Mouse (Mus musculus): ENCODE data around the gene 5530401A14Rik. TPM values are rescaled to one million over a fixed set of nuclear protein-coding genes. Genes with fewer than 3 reads are reported as not detected.

5530401A14Rik gene
- under 1 TPM; 0.12 to 0.23 TPM for total RNA-seq (2021)
- long read RNA-seq, experiment 1, partial matches to known transcripts = 0 of 8 reads
- long read RNA-seq, experiment 1, other reads (novel, unspliced or antisense) = 8 of 8 reads
- long read RNA-seq, experiment 2, partial matches to known transcripts = 0 of 5 reads
- long read RNA-seq, experiment 2, other reads (novel, unspliced or antisense) = 5 of 5 reads

DNA sequence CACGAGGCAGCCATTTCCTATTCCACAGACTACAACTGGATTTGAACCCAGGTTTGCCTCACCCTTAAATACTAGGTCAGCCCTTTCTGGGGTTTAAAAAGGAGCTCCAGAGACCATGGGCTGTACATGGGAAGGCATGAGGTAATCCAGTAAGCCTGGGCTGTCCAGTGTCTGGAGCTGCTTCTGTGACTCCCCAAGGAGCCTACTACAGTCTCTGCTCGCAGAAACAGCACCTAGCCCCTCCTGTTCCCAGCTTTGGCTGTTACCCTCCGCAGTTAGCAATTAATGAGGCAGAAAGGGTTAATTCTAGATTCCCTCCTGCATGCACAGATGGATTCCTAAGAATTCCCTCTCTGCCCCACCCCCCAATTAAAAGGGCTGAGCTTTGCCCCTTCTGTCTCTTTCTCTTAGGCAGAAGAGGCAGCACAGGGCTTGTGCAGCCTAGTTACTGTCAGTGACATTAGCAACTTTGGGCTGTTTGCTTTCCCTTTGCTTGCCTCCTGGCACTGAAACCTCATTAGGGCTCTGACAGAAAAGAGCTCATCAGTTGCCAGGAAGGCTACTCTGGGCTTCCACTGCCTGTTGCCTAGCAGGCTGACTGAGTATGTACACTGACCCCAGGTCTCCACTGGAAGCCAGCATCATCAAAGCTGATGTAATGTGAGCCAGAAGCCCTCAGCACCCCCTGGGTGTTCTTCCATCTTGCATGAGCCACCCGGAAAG, at the start of gene 5530401A14Rik:
TSS of gene 5530401A14Rik (plus strand) at position 424 of the 723 bp plus-strand sequence.
- peak in 1 of 2 experiments; percentile 15 for DNase-seq (ENCODE audit: low spot score in 2 of 2)

DNA sequence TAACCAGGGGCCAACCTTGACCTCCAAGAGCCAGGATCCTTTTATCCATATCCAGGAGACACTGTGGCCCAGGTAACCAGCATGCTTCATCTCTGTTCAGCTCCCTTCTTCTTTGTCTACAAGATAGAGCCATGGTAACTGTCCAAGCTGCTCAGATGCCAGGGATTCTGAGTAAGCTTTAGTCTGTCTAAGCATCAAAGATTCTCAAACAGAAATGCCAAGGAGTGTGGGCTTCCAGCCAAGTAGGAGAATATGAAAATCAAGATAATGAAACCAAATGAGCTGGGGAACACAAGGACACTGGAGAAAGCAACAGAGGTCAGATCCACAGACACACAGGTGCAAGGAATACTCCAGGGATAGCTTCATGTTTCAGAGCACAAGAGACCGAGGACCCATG, 45.7 kb upstream of the 5530401A14Rik start:
- peak; percentile 52 to 54 for DNase-seq (ENCODE audit: low spot score in 2 of 2)

DNA sequence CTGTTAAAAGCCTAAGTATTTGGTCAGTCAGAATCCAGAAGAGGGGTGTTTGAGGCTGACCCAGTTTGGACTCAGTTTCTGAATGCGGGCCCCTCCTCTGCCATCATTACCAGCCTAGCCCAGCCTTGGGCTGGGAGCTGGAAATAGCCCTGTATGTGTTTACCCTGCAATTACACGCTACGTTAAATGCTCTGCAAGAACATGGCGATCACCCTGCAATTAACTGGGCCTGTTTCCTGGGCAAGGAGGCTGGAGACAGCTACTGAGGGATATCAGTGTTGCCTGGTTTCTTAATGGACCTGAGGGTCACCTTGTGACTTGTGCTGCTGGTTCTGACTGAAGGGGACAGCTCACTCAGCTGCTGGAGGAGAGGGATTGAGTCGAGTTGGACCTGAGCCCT, 43.9 kb upstream of the 5530401A14Rik start:
- no peak for DNase-seq (ENCODE audit: low spot score in 2 of 2)

DNA sequence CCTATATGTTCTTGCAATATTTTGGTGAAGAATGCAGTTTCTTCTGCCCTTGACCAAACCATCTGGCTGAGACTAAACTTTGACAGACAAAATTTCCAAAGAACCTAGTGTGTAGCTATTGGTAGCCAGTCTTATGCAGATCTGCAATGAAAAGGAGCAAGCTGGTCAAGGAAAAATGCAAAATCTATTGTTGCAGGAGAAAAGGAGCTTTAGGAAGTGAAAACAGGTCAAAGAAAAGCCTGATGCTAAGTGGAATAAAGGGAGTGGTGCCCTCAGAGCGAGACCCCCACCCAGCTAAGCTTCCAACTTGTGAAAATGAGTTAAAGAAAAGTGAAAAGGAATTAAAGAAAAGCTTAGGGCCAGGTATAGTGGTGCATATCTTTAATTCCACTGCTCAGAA, 28.1 kb upstream of the 5530401A14Rik start:
- no peak for DNase-seq (ENCODE audit: low spot score in 2 of 2)

DNA sequence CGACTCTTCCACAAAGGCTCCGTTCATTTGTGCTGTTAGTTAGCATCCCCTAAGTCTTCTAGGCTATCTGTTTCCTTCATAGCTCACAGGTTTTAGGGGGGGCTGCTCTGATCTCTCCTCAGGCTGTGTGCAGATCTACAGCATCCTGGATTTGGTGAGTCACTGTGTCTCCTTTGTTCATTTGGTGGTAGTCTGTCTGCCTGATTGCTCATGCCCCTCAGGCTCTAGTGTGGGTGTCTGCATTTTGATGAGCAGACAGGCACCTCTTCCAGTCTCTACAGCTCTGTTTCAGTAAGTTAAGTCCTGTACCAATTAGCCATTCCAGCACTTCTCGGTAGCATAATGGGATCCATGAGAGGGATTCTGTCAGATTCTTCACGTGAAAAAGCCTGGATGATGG, 22.0 kb upstream of the 5530401A14Rik start:
- no peak for DNase-seq (ENCODE audit: low spot score in 2 of 2)

DNA sequence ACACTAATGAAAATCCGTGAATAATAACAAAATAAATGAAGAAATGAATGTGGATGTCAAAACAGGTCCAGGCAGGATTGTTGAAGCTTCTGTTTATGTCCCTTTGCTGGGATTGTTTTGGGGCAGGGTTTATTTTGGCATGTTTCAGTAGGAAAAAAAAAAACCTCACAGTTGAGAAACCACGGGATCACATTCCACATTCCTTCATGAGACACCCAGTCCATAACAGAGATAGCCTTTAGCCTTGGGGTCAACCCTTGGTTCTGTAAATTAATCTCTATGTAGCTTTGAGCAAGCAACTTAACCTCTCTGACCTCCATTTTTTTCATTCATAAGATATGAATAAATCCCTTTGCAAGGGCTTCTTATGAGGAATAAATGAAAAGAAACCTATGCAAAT, 19.5 kb upstream of the 5530401A14Rik start:
- DNase-seq (ENCODE audit: low spot score in 2 of 2) = no peak

DNA sequence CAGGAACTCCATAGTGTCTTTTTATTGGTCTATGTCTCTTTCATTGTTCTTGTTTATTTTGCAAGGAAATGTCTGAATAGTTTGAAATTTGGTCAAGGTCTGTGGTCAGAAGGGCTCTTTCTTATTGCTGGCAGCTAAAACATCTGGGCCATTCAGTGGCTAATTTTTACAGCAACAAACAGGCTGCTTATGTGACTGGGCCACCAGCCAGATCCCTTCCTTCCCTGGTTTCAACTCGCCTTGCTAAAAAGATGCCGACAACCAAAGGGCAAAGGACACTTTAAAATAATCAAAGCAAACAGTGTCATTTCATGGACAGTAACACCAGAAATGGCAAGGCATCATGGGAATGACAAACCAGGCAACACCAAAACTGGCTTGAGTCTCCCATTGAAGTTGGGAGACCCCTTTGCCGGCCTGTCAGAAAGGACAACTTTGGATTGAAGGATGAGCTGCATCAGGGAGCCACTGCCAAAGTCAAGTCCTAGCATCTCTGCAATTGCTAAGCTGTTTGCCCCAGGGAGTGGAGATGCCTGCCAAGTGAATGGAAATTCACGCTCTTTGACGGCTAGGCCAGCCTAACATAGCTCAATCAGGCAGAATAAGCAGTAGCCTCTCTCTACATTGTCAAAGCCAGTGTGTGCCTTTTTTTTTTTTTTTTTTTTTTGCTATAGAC, 15.3 kb upstream of the 5530401A14Rik start:
- DNase-seq (ENCODE audit: low spot score in 2 of 2) = no peak

DNA sequence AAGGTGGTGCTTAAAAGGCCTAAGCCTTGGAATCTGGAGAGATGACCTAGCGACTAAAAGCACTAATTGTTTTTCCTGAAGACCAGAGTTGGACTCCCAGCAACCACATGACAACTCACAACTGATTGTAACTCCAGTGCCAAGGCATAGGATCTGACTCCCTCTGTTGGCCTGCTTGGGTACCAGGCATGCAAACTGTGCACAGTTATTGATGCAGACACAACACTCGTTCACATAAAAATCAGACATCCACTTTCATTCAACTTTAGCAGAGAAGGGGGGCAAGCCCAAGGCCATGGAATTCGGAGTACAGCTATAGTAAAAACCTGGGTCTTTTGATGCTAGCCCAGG, 14.8 kb upstream of the 5530401A14Rik start:
- DNase-seq (ENCODE audit: low spot score in 2 of 2) = no peak

DNA sequence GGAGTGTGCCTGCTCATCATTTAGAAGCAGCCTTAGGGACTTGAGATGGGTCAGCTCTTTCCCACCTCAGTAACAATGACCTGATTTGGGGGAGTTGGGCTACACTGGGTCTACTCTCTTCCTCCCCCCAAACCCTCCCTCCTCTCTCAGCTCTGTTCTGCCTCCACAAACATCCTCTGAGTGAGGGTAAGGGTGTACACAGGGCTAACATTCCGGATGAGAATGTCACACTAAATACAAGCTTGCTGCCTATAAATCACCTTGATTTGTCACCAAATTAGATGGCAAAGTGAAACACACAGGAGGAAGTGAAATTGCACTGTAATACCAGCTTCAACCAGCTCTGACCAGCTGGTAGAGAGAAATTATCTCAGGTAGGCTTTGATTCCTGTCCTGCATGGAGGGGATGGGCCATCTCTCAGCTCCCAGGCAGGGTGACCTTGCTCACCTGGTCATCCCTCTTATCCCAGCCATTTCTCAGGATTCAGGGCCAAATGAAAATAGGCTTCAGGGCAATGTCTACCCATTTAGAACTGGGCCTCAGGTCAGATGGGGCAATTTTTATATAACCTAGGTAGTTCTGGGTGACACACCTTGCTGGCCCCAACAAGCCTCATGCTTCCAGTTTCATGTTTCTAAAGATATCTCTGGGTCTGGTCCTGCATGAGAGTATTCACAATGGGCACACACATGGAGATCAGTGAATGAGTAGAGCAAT, 12.5 kb upstream of the 5530401A14Rik start:
- DNase-seq (ENCODE audit: low spot score in 2 of 2) = no peak

DNA sequence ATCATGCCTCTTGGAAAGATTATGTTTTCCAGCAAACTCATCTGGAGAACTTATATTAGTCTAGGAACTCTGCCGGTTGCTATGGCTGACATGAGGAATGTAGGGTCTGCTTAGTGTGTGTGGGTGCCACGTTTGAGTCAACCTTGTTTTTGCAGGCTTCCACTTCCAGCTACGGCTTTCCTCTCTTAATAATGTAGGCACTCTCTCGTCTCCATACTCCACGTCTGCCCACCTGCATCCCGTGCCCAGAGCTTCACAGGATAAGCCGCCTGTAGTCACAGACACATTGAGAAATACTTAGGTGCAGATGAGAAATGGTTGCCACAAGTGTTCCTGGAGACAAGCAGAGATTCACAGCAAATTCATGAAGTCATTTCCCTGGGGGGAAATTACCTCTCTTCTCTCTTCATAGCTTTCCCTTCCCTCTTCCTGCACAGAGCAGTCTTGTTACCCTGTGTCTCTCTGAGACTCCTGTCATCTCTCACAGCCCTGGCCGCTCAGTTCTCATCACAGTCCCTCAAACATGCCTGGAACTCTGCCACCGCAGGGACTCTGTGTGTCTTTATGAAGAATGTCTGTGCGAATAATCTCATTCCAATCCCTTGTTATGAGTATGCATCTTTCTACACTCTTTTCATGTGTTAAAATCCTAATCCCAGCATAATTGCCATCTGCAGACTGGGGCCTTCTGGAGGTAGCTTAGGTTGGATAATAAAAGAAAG, 5.3 kb downstream of the 5530401A14Rik start:
- DNase-seq (ENCODE audit: low spot score in 2 of 2) = peak; percentile 17 to 26

DNA sequence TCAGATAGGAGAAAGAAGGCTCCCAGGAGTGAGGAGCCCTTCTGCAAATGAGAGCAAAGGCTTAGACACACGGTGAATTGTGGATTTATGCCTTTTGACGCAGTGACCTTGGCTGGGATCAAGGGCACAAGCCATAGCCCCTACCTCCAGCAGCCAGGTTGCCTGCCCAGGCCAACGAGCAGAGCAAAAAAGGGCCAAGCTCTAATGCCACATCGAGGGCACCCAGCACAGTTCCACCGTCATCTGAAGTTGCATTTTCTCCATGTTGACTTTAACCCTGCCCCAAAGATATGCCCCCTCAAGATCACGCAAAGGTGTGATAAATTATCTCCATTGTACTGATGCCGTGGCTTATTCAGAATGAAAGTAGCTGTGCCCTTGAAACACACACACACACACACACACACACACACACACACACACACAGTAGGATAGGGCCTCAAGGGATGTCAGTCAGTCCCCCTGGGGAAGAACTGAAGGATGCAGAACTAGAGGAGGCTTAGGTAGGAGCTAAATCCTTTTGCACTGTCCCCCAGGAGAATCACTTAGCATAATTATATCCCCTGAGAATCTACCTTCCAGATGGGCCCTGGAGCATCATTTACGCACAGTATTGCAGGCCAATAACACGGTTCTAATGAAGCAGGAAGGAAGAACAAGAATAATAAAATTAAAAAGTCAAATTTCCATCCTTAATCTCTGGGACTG, 11.2 kb downstream of the 5530401A14Rik start:
- DNase-seq (ENCODE audit: low spot score in 2 of 2) = no peak

DNA sequence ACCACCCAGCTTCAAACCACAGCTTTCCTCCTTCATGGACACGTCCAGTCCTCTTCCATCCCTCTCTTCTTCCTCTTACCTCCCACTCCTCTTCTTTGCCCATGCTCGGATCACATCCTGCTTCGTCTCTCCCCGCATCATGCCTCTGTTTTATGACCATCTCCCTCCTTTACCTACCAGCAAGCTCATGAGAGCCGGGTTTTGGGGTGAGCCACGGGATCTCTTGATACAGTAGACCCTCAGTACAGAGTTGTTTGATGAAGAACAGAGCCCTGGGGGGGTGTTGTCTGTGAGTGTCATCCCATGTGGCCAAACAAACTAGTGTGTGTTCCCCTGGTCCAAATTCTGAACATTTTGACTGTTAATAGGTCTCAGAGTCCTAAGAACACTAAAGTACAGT, 36.0 kb downstream of the 5530401A14Rik start:
- DNase-seq (ENCODE audit: low spot score in 2 of 2) = no peak

DNA sequence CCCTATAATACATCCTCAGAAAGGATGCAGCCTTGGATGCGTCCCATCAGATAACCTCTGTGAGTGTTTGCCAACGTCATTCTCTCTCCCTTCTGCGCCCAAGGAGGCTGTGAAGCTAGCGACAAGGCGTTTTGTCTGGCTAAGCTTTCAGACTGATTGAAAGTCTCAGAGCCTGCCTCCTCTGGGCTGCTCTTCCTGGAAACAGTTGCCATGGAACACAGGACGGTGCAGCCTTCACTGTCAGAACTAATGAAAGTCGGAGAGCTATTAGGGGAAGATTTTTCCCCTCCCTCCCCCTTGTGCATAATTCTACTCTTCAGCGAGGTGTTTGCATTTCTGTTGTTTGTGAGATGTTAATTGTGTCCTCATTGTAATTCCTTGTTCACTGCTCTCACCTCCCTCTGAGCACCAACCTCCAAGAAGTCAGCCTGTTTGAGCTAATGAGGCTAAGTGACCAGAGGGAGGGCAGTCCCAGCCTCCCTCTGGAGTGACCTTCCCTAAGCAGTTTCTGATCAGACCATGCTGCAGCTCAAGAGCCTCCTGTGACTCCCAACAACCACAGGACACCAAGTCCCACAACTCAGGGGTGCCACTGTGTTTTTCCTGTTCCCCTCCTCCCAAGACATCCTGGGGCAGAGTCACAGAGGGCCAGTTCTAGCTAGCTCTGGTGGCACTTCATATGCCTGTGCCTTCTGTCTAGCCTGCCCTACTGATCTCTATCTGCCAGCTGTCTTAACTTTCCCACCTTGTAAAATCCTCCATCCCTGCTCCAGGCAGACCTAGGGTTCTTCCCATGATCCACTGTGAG, 37.3 kb downstream of the 5530401A14Rik start:
- peak; percentile 16 to 24 for DNase-seq (ENCODE audit: low spot score in 2 of 2)

DNA sequence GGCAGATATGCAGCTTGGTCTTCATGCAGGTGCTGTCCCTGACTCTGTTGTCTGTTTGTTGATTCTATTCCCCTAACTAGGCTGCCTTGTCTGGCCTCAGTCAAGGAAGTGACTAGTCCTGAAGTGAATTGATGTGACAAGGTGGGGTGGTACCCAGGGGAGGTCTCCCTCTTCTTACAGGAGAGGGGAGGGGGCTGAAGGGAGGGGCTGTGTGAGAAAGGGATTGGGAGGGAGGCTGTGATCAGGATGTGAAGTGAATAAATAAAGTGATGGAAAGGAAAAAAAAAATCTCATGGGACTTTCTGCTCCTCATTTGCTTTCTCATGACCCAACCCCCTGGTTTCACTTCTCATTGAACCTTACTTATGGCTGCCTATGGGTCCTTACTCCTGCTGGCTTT, 41.8 kb downstream of the 5530401A14Rik start:
- no peak for DNase-seq (ENCODE audit: low spot score in 2 of 2)

DNA sequence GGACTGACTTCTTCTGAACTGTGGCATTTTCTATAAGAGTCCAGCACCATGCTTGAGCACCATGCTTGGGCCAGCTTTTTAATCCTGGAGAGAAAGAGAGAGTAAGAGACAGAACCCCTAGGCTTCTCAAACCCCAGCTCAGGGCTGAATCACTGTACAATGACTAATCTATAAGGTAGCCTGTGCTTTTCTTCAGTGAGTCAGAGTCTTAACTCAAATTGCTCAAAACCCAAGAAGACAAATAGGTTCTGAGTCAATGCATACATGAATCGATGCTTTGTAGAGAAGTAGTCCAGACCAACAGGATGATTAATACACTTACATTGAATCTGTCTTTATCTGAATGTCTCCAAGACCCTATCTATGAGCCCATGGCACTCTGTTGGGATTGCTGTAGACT, 48.3 kb downstream of the 5530401A14Rik start:
- no peak for DNase-seq (ENCODE audit: low spot score in 2 of 2)

DNA sequence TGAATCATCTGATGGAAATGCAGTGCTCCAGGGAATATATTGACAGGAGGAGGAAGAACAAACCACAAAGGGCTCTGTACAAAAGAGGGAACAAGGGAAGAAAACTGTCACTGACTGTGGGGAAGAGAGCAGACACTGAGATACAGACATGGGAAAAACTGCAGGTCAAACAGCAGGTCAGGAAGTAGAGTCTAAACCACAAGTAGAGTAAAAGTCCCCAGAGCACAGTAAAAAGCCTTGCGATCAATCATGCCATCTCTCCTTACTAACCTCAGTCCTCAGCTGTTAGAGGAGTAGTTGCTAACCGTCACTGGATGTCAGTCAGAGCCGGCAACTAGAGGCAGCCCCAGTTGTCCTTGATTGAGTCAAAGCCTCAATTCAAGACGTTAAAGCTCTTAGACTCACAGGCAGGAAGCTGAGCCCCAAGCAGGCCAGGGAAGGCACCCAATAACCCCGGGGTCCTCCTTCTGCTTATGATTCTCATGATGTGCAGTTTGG, 49.0 kb downstream of the 5530401A14Rik start:
- DNase-seq (ENCODE audit: low spot score in 2 of 2) = no peak

DNA sequence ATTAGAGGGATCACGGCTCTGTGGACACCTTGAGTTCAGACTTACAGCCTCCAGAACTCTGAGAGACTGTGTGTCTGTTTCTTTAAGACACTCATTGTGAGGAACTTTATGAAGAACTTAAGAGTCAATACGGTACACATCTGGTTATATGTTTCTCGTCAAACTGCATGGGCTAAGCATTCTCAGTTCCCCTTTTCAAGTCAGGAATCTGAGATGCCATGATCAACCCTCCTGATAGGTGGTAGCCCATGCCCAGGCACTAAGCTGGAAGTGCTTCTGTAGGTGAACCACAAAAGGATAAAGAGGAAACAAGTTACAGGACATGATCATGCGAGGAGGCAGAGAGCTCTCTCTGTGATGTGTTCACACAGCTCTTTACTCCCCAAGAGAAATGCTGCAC, 52.6 kb downstream of the 5530401A14Rik start:
- DNase-seq (ENCODE audit: low spot score in 2 of 2) = no peak

DNA sequence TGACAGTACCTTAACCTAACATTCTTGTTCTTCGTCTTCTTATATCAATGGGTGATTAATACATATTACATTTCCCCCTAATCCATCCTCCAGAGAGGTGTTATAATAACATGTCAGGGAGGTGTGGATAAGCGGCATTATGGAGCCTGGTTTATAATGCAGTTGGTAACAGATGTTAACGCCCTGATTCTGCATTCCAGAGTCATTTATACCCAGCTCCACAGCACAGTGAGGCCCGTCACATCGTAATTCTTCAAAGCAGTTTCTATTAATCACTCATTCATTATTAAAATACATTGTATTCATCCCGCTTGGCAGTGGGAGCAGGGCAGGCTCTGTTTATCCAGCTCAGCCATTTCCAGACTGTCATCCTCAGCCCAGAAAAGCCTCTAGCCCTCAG, 55.0 kb downstream of the 5530401A14Rik start:
- no peak for DNase-seq (ENCODE audit: low spot score in 2 of 2)

DNA sequence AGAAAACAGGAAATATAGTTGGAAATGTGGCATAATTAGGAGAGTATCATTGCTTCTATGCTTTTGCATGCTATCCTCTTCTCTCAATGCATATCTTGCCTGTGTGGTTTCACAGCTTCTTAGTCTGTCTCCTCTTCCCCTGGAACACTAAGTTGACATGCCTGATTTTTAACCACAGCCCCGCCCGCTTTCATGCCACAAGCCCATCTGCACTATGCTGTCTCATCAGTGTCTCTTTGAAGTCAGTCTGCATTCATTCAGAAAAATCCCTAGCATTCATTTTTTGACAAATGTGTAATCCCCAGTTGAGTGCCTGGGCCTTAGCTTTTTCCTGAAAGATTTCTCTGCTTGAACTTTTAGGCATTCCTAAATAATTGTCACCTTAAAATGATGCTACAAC, 62.6 kb downstream of the 5530401A14Rik start:
- DNase-seq (ENCODE audit: low spot score in 2 of 2) = no peak

DNA sequence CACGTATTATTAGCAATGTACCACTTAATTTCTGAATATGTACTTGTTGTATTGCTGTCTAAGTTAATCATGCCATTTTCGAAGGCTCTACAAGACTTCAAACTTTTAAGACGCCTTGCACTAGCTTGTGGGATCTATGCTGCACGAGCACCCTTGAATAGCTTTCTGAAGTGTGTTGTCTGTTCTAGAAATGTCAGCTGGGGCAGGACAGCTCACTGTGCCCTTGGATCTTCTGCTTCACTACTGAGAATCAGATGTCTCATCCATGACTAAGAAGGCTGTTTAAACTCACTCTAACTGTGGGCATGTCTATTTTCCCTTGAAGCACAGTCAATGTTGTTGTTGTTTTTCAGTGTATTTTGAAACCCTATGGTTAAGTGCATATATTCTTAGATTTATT, 63.2 kb downstream of the 5530401A14Rik start:
- no peak for DNase-seq (ENCODE audit: low spot score in 2 of 2)
